Mouse (Mus musculus) lung, postnatal 14 days (tissue): Measurements from ENCODE around the gene Nav1.
A peak's percentile ranks its signal among the peaks of the same experiment; 100 is the strongest.

Experiments
- DNase-seq: peaks from one replicate; pipeline ENCODE4 v3.0.0; 2021

The Nav1 gene

DNA sequence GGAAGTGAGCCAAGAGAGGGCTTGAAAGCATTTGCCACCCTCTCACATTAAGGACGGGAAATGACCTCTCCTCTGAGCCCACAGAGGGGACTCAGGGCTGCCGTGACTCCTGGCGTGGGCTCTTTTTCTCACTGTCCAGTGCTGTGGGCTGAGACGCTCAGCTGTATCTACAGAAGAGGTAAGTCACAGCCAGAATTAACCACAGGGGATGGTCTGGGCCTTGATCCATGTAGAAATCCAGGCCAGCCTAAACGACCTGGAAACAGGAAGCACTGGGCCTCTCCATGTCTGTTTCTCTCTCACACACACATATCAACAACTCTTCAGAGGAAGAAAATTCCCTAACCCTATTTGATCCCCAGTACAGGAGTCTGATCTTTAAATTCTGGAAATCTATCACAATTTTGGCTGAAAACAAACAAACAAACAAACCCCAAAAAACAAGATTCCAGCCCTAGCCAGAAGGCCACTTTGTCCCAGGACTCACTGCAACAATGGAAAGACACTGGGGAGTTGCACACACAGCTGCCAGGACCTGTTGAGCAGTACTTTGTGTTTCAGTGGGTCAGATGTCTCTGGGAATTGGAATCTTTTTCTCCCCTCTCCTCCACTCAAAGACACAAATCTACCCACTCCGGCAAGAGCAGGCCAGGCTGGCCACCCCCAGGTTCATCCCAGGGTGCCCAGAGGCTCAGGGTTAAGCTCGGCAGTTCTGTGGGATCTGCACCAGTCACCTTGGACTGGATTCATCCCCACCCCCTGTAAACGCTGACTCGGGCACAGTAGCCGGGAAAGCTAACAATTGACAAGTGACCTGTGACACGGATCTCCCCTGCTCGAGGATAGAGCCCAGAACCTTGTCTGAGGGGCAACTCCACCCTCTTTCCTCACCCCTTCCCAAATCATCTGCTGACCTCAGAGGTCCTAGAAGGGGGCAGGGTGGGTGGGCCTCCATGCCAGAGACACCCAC, 64.0 kb downstream of the Nav1 start:
- no peak for DNase-seq

DNA sequence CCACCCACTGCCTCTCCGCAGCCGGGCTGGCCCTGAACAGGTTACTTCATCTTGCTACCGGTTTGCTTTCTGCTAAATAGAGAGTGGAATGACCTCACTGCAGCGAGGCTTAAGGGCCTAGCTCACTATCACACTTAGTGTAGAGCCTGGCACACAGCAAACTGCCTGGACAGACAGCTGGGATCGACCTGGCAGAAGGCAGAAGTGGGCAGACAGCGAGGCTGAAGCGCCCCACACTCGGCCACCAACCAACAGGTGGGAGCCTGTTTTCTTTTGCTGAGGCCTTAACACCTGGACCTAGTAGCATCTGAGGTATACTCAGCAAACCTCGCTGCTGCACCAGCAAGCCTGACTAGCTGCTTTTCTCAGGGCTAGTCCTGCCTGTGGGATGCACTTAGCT, 65.0 kb downstream of the Nav1 start:
- DNase-seq, result no peak

DNA sequence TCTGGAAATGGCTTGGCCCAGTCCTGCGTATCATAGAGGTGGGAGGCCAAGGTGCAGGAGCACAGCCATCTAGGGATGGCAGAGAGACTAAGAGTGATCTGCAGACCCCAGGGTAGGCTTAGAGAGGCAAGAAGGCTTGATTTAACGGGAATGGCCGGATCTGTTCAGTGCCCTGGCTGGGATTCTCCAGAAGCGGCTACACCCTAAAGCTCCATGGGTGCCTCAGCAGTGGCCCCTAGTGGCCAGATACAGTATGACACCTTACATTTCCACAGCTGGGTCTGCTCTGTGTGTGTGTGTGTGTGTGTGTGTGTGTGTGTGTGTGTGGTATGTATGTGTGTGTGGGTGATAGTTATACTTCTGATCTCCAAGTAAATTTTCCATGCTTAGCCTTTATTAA, 66.8 kb downstream of the Nav1 start:
- DNase-seq, result peak; percentile 93

DNA sequence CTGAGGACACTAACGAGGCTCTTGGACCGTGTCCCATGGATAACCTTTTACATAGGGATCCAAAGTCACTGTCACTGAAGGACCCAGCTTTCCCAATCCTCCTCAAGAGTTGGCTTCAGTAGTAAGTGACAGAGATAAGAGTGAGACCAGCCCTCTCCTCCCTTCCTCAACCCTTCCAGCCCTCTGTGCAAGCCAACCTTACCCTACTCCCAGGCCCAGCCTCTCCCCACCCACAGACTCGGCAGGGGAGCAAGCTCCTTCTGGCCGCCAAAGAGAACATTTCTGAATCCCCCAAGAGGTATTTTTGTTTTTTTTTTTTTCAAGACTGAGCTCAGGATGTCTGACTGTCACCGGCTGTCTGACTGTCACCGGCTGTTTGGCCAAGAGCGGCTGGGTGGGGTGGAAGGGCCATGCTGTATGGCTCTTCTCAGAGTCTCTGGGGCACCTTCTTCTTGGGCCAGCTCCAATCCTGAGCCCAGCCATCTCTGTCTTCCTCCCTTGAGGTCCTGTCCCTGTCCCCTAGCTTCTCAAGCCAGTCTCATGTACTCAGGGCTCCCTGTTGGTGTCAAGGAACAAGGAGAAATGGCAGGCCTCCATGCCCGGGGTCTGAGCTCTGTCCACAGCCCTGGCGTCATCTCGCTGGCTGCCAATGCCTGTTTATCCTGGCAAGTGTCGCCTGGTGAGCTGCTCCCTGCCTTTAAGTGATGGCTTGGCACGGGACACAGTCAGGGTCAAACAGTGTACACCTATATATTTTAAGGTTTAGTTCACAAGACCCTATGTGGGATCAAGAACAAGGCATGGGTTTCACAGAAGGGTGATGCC, 68.4 kb downstream of the Nav1 start:
- DNase-seq, result no peak

DNA sequence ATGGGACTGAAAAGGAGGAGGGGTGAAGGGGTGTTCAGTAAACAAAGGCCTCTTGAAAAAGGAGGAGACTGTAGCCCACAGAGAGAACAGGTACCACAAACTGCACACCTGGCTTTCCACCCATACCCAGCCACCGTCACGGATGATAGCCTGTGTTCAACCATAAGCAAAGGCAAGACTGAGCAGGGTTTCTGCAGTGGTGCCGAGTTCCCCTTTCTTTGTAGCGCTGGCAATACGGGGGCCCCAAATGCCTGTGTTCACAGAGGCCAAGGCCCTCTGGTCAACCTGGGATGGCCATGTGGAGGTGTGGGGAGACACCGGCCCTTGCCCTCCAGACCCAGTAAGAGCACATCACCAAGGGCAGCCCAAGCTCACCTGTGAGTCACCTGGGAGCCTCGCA, 70.3 kb downstream of the Nav1 start:
- no peak for DNase-seq

DNA sequence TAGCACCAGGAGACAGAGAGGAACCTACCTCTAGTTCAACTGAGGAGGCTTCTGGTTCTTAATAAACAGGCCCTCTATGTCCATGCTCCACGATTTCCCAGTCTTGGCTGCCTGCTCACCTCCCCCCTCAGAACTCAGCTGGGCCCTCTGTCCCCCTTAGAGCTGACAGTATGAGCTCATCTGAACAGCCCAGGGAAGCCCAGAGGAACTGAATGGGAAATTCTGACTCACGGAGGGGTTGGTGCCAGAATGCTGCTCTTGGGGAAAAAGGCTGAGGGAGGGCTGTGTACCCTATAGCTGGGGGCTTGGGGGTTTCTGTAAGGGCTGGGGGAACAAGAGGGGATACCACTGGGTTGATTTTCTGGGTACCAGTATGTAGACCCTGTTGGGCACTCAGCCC, 70.8 kb downstream of the Nav1 start:
- DNase-seq, result no peak

DNA sequence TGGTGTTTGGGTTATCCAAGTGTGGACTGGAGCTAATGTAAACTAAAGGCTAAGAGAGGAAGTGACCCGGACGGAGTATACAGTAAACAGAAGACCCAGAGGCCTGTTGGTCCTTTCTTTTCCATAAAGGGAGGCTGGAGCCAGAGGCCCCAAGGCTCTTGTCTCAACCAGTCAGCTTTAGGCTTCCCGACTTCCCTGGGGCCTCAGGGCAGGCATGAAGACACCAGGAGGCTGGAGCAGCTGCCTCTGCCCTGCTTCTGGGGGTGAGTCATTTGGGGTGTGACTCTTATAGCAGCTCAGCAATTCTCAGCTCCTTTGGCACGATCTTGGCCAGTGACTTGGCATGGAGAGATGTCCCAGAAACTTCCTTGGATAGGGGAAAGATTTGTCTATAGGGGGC, 71.8 kb downstream of the Nav1 start:
- peak; percentile 67 for DNase-seq

DNA sequence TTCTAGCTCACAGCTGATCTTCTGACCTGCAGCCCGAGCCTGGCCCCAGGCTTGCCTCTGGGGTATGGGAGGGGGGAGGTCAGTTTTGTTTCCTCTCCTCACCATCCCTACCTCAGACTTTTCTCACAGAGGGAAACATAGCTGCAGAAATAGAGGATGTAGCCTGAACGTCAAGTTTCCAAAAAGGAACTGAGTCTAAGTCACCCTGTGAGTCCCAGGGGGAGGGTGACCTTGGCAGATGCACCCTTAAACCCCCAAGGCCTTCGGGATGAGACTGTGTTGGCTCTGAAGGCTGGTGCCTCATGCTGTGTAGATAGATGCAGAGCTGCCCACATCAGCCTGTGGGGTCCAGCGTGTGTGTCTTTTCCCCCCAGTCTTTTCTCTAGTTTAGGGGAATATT, 72.3 kb downstream of the Nav1 start:
- DNase-seq, result no peak

DNA sequence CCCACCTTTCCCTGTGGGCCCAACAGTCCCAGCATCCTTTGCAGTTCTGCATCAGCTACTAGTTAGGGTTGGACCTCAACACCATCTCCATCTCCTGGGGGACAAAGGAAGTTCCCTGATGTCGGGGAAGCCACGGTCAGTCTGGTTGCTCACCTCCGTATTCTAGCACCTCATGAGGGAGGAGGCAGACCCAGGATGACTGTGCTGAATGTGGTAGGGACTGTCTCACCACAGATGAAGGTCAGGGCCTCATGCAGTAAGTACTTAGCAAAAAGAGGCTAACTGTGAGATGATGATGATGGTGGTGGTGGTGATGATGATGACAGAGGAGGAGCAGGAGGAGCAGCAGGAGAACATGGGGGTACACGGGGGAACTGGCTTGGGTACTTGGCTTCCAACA, 73.0 kb downstream of the Nav1 start:
- DNase-seq, result no peak

DNA sequence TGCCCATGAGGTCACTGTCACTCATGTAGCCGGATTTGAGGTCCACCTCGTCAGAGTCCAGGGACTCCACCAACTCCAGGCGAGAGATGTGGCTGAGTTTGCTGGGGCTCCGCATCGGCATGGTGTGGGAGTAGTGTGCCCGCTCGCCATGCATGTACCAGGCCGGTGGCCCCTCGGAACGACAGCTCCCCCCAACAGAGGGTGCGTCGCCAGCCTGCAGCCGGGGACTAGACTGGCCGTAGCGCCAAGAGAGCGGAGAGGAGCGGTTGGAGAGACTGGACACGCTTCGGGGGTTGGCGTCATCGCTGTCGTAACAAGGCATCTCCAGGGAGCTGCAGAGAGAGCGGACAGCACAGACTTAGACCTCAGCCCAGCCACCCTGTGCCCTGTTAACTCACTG, 74.7 kb downstream of the Nav1 start:
- DNase-seq, result no peak

DNA sequence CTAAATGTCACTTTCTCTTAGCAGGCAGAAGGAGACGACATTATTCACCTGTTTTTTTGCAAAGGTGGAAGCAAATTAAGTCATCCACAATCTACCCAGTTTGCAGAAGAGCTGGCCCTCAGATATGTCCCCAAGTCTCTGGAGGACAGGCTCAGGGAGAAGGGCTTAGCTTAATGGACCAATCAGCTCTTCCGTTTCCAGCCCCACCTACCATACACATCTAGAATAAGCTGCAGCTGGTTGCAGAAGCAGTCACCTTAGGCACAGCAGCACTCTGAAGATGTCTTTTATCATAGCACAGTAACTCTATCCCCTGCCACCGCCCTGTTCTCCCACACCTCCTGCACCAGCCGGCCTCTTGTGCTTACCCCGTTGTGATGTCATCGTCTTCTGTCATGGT, 75.1 kb downstream of the Nav1 start:
- no peak for DNase-seq

DNA sequence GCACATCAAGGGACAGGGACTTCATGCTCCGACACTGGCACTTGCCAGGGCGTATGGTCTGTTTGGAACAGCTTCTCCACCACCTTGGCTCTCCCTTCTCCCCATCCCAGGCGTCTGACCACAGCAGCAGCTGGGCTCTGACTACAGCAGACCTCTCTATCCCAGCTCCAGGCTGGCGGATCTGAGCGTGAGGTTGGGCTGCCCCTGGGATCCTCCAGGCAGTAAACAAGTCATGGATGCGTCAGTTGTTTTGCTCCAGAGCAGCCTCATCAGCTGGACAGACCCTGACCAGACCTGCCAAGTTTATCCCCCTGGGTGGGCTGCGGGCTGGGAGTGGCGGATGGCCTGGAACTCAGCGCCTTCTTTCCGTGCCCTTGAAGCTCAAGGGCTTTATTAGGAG, 76.0 kb downstream of the Nav1 start:
- no peak for DNase-seq

DNA sequence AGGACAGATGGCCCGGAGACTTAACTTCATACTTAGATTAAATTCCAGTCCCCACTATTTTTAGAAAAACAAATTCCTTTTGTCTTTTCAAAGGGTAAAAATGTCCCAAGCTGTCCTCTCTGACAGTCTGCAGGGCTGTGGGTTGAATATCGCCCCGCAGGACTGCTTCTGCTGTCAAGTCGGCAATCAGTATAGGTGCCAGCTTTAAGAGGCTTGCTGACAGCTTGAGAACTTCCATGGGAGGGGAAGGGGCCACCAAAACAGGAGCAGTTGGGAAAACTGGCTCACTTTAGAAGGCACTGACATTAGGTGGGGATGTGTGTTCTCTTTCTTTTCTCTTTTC, 82.6 kb downstream of the Nav1 start:
- DNase-seq, result no peak

DNA sequence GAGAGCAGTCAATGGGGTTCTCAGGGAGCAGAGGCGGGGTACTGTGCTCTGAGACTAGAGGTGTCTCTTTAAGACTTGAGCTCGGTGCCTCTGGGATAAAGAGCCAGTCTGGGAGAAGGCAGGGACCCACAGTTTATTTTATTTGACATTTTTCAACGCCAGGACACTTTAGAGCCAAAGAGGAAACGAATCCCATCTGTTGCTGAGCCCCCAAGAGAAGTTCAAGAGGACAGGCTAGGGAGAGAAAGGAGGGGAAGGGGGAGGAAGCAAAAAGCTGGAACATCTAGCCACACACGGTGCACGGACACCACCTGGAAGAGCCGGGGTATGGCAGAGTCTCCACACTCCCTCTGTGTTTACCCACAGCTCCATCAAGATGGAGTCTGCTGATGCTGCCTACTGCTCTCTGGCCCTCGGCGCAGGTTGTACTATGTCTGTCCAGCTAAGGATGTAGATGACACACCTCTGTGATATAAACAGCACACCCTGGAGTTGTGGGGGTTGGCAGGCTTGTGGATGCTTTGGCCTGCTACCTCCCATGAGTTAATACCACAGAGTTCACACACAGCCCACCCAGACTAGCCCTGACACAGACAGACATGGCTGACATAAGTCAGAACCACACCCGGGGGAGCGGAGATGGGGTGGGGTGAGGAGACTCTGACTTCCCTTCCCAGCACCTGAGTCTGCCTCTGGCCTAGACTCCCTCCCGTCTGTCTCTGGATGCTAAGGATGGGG, 83.1 kb downstream of the Nav1 start:
- DNase-seq, result no peak

DNA sequence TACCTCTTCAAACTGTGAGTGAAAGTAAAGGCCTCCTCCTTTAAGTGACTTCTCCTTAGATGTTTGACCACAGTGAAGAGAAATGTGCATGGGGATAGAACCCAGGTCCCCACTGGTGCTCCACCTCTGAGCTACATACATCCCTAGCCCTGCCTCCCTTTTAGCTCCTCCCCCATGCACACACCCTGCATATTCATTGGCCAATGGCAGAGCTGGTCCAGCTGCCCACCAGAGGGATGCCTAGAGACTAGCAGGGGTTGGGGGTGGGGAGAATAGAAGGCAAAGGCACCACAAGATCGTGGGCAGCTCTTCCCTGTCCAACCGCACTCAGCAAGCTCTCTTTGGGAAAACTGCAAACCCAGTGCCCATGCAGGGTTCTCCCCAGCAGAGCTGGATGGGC, 83.8 kb downstream of the Nav1 start:
- no peak for DNase-seq

DNA sequence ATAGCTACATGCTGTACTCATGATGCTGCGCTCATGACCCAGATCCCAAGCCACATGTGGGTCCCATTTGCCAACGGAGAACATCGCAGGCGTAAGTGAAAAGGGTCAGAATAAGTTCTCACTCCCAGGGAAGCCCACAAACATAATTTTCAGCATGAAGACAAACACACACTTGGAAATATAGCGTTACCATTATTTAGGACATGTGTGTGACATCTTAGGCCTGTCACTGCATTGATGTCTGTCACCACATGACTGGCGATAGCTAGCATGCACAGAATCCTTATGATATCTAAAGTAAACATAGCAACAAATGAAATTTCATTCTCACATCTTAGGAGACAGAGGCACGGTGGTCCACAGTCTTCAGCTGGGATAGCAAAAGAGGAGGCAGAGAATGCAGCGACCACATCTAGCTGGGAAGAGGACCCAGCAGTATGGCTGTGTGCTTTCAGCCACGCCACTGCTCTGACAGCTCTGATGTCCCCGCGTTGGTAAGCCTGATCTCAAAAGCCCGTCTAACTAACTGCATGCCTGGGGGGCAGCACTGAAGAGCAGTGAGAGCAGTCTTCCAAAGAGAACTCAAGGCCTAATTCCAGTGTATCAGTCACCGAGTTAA, 86.4 kb downstream of the Nav1 start:
- no peak for DNase-seq

DNA sequence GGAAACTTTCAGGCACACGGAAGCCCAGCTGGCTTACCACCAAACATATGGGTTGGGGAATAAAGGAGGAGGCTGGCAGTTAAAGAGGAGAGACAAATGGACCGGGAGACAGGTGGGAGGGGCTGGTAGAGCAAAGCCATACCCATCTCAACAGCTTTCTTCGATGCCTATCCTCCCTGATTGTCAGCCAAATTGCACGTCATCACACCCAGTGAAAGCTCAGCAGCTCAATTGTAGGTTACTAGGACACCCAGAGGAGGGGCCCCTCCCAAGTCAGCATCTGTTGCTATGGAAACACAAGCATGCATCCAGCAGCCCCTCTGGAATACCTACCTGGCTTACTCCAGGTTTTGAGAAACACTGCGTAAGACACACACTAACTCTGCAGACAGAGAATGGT, 88.4 kb downstream of the Nav1 start:
- no peak for DNase-seq

DNA sequence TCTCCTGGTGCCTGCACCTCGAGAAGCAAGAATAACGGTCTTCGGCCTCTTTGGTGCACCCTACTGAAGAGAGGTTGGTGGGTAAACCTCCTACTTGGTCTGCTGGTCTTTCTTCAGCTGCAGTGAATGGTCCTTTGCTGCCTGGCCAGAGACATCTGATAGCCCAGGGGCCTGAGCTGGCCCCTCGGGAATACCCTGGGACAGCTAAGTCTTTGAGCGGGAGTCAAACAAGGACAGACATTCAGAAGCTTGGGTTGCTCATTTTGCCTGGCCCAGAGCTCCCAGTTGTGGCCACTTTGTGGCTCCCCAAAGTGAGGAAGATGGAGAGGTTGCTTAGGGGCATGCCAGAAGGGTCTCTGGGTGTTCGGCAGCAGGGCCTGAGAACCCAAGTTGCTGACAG, 89.6 kb downstream of the Nav1 start:
- DNase-seq, result no peak

DNA sequence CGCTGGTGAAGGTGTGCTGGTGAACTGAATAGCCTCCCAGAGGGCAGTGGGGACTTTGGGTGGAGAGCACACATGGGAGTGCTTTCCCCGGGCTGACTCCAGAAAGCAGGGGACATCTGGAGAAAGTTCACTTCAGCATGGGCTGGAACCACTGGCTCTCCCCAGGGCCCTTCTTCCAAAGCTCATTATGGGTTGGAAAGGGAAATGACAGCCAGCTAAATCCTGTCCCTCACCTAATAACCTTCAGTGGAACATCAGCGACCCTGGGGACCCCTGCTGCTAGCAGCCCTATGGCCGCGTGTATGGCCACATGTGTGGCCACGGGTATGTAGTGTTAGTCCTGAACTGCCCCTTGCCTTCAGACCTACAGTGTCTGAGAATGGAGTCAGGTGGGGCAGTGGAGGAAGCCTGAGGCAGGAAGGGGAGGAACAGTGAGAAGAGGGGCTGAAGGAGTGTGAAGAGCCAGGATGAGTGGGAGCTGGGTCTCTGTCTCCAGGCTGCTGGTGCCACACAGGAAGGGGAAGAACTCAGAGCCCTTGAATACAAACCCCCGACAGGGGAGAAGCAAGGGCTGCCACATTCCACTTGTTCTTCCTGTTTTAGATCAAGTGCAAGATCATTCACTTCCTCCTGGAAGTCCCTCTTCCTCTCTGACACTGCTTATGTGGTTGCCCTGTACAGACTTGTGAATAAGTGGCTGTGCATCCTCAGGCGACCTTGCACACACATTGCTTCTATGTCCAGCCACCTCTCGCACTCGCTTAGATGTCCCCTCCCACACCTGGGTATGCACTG, 90.4 kb downstream of the Nav1 start:
- no peak for DNase-seq

DNA sequence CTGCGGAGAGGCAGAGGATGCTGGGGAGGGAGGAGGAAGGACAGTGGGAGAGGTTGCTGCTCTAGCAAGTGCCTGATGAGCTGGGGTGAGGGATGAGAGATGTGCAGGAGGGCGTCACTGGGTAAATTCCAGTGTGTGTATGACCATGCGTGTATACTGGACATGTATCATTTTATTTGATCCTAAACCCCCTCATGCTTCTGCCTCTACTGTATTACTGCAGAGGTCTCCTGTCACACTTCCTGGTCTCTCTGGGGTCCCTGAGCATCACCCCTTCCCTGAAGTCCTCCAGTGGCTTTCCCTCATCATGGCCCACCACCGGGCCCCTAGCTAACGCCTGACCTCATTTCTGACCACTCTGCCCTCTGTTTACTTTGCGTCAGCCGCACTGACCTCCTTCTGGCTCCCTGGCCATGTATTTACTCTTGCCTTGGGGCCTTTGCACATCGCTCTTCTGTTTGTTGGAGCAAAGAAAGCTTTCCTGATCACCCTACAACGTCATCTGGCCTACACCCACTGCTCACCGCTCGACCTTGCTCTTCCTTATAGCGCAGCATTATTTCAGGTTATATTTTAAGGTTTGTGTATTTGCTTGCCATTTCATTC, 91.4 kb downstream of the Nav1 start:
- DNase-seq, result no peak

DNA sequence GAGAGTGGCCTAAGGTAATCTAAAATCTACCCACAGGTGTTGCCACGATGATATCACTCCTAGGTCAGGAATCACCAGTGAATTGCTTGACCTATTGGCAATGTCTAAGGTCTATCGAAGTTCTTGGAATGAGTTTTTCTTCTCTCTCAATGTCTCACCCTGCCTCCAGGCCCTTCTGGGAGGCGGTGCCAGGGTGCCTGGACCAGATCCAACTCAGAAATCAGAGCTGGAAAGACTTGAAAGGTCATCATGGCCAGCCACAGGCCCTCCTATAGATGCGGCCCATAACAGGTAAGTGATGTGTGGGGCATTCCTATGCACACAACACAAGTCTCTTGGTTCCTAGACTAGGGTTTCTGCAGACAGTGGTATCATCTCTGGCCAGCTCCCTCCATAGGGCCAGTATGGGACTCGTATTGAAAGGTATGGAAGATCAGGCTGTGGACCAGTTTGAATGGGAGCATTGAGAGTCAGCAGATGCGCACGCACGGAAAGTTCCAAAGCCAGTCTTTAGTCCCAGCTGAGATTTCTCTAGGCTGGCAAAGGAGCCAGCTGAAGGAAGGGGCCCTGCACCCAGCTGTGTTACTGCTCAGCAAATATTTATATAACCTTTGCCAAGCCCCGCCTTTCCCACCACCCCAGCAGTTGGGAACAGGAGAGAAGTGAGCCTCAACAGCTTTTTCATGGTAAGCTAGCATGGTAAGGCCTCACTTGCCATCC, 92.0 kb downstream of the Nav1 start:
- peak; percentile 72 for DNase-seq
